Mouse (Mus musculus) C2C12 (cell line): ENCODE results near the gene Mettl24. TPM values are rescaled to one million over a fixed set of nuclear protein-coding genes. Genes with fewer than 3 reads are reported as not detected.
"Not testable (repeated sequence)": the region's sequence is repeated elsewhere in the genome, so short reads cannot be mapped to it uniquely, and the experiment has no call there.

Experiments used
- H3K27me3 ChIP-seq: one replicate; pipeline ENCODE4 v1.6.1; 2011; ENCODE audit not compliant: control insufficient read depth, insufficient read depth, insufficient read length
- H3K36me3 ChIP-seq: one replicate; pipeline ENCODE4 v1.6.1; 2011; ENCODE audit not compliant: control insufficient read depth, insufficient read depth
- H3K4me3 ChIP-seq: one replicate; pipeline ENCODE4 v1.5.1; 2011; ENCODE audit warnings: mild to moderate bottlenecking, control low read depth; ENCODE audit not compliant: poor library complexity, insufficient read depth, severe bottlenecking
- H3K79me2 ChIP-seq: one replicate; pipeline ENCODE4 v1.6.1; 2011; ENCODE audit not compliant: control insufficient read depth, insufficient read depth
- H3K79me3 ChIP-seq: one replicate; pipeline ENCODE4 v1.6.1; 2011; ENCODE audit warnings: low read depth, control low read depth
- H3ac ChIP-seq: one replicate; pipeline ENCODE3; 2011; ENCODE audit warnings: low read depth; ENCODE audit not compliant: control insufficient read depth, insufficient read length
- CEBPB ChIP-seq: IDR thresholded peaks from one replicate; pipeline ENCODE4 v1.6.1; 2011; ENCODE audit warnings: low read depth, mild to moderate bottlenecking, control low read depth, moderate library complexity
- CTCF ChIP-seq: IDR thresholded peaks from one replicate; pipeline ENCODE4 v1.5.1; 2011; ENCODE audit not compliant: control insufficient read depth, insufficient read depth, insufficient read length
- FOSL1 ChIP-seq: IDR thresholded peaks from one replicate; pipeline ENCODE4 v1.8.0; 2011; ENCODE audit warnings: mild to moderate bottlenecking, low read length; ENCODE audit not compliant: poor library complexity, insufficient read depth, severe bottlenecking
- MAX ChIP-seq: IDR thresholded peaks from one replicate; pipeline ENCODE4 v1.6.1; 2011; ENCODE audit warnings: mild to moderate bottlenecking, control low read depth
- MYOD1 ChIP-seq: IDR thresholded peaks from one replicate; pipeline ENCODE4 v1.6.1; 2011; ENCODE audit warnings: low read depth; ENCODE audit not compliant: control insufficient read depth, insufficient read length
- MYOG ChIP-seq: IDR thresholded peaks from one replicate; pipeline ENCODE4 v1.6.1; 2011; ENCODE audit not compliant: control insufficient read depth, insufficient read length; ENCODE audit errors: extremely low read depth
- USF1 ChIP-seq: IDR thresholded peaks from one replicate; pipeline ENCODE4 v1.6.1; 2011; ENCODE audit warnings: low read depth, mild to moderate bottlenecking, control low read depth, moderate library complexity
- polyA plus RNA-seq: library from polyadenylated mRNA; unstranded; fragments of >200 nt; fragmentation: generic; extraction: Trizol; gene quantifications from one replicate; pipeline ENCODE4 v1.2.1, GENCODE M21; 2012; ENCODE audit warnings: missing spikeins

Mettl24 gene
- polyA plus RNA-seq, 1 experiment = 0.76 TPM

DNA sequence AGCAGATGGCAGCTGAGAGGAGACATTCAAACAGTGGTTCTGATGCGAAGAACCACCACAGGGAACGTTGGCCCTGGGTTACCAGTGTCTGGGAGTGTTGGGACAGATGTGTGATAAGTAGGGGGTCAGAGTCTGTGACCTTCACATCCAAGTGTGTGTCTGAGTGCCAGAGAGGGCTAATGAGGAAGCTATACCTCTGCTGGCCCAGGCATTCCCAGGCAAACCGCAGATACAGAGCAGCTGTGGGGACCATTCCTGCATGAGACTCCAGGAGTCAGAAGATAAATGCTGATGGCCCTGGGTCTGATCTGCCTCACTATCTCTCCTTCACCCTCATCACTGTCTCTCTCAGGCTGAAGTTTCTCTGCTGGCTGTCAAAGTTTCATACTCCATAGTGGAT lies 57.6 kb downstream of the Mettl24 start:
- no peaks in the 10 kb centered on the region for H3K79me3 ChIP-seq
- no peak overlapping the region for H3ac ChIP-seq
- no peak for TF ChIP-seq CTCF
- TF ChIP-seq MAX = no peak
- no peak for TF ChIP-seq FOSL1
- no peak for TF ChIP-seq USF1
- no peak for TF ChIP-seq MYOG
- TF ChIP-seq CEBPB = no peak
- no peak for TF ChIP-seq MYOD1
- H3K4me3 ChIP-seq = no peak overlapping the region
- no peaks in the 10 kb centered on the region for H3K79me2 ChIP-seq
- no peaks in the 10 kb centered on the region for H3K27me3 ChIP-seq
- no peaks in the 10 kb centered on the region for H3K36me3 ChIP-seq

- Histone ChIP-seq H3ac (no peak overlapping the region), H3K27me3 (no peaks in the 10 kb centered on the region), H3K36me3 (no peaks in the 10 kb centered on the region), H3K79me3 (no peaks in the 10 kb centered on the region), H3K4me3 (no peak overlapping the region), H3K79me2 (no peaks in the 10 kb centered on the region)
- TF ChIP-seq MYOD1 (no peak), MAX (no peak), CTCF (no peak)
Observed at GRCm38 (mm10) chr10:40750293-40751047, 67.4 kb downstream of the Mettl24 start.

- Histone ChIP-seq H3K79me2 (no peaks in the 10 kb centered on the region), H3K27me3 (no peaks in the 10 kb centered on the region), H3K36me3 (no peaks in the 10 kb centered on the region), H3K79me3 (no peaks in the 10 kb centered on the region), H3ac (no peak overlapping the region), H3K4me3 (no peak overlapping the region)
- no peak for TF ChIP-seq CEBPB
- TF ChIP-seq MYOD1 = no peak
- TF ChIP-seq MYOG = no peak
- no peak for TF ChIP-seq FOSL1
- no peak for TF ChIP-seq USF1
- no peak for TF ChIP-seq CTCF
- TF ChIP-seq MAX = no peak
Observed at GRCm38 (mm10) chr10:40751157-40751556, 68.1 kb downstream of the Mettl24 start.

- H3K79me3 ChIP-seq = no peaks in the 10 kb centered on the region
- H3ac ChIP-seq = no peak overlapping the region
- no peak overlapping the region for H3K4me3 ChIP-seq
- no peaks in the 10 kb centered on the region for H3K36me3 ChIP-seq
- no peaks in the 10 kb centered on the region for H3K79me2 ChIP-seq
- TF ChIP-seq FOSL1 = no peak
- TF ChIP-seq CTCF = no peak
- no peak for TF ChIP-seq USF1
- TF ChIP-seq CEBPB = no peak
- TF ChIP-seq MYOG = no peak
- TF ChIP-seq MAX = no peak
- no peak for TF ChIP-seq MYOD1
- H3K27me3 ChIP-seq = no peaks in the 10 kb centered on the region
Observed at GRCm38 (mm10) chr10:40753036-40753435, 70.0 kb downstream of the Mettl24 start.

DNA sequence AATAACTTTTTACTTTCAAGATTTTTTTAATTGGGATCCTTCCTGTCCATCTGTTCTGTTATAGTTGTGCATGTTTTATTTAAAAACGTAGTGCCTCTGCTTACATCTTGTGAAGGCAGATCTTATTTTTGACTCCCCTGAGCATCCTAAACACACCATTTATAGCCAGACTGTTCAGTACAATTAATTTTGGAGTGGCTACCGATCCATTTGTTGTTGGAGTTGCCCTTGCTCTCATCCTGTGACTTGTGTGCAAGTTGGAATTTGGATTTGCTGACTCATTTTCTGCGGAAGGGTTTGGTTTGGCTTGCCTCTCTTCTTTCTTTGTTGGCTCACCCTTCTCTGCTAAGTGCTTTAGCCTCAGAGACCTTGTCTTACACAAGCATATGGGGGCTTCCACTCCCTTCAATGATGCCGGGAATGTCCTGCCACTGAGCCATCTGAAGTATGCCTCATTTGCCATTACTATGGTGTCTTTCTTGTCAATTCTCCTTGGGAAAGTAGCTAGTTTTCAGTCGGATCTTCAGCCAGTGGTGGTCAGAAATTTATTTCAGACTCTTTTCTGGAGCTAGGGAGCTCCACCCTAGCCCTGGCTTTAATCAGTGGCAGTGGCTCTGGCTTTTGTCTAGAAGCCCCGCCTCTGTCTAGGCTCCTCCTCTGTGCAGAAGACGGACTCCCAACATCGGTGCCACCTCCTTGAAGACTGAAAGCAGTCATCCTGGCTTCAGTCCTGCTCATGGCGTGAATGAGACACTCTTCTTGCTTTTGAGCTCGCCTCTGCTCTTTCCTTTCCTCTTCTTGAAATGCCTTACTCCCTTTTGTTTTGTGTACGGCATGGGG lies 75.3 kb downstream of the Mettl24 start:
- no peaks in the 10 kb centered on the region for H3K27me3 ChIP-seq
- no peaks in the 10 kb centered on the region for H3K79me3 ChIP-seq
- H3K79me2 ChIP-seq = no peaks in the 10 kb centered on the region
- no peak overlapping the region for H3ac ChIP-seq
- no peaks in the 10 kb centered on the region for H3K36me3 ChIP-seq
- TF ChIP-seq MYOD1 = no peak
- TF ChIP-seq FOSL1 = no peak
- no peak for TF ChIP-seq MYOG
- no peak for TF ChIP-seq CTCF
- no peak for TF ChIP-seq CEBPB
- no peak for TF ChIP-seq USF1
- TF ChIP-seq MAX = no peak
- no peak overlapping the region for H3K4me3 ChIP-seq

- not testable (repeated sequence) for H3ac ChIP-seq, H3K27me3 ChIP-seq, H3K36me3 ChIP-seq, H3K79me2 ChIP-seq, H3K79me3 ChIP-seq, H3K4me3 ChIP-seq
Observed at GRCm38 (mm10) chr10:40759391-40760194, 76.5 kb downstream of the Mettl24 start.
